Mouse (Mus musculus): ENCODE measurements at regions not wholly inside any gene's neighbourhood (a gene's known extent, or its start where the extent isn't known, plus 50 kb on each side); places are given as distances from the start of the nearest gene placed in this dataset.

DNA sequence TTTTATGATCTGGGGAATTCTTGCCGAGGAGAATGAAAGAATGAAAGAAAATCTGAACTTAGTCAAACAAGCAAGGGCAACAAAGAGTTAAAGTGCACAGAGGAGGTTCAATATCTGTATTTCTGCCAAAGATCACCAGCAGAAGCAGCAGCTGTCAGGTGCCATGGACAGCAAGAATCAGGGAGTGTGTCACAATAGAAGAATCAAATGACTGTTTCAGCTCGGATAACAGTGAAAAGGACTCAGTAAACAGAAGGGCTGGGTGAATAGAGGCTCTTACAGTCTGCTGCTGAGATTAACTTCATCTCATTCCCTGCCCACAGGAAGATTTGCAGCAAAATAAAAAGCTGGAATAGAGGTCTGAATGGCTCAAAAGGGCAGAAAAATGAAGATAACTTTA lies 495.3 kb upstream of the Gm5415 start:
- TF ChIP-seq MEF2A (IDR thresholded peaks at IDR 0.05; ENCODE audit: borderline replicate concordance, low read depth, low read length) (no peak), MXI1 (IDR thresholded peaks at IDR 0.05; ENCODE audit: low read depth, low read length) (no peak), POLR2A (IDR thresholded peaks at IDR 0.05; ENCODE audit: low read depth, low read length) (no peak), CHD2 (IDR thresholded peaks at IDR 0.05; ENCODE audit: low read length) (no peak), JUN (IDR thresholded peaks at IDR 0.05; ENCODE audit: insufficient read depth, low read depth, low read length) (no peak), E2F4 (IDR thresholded peaks at IDR 0.05; ENCODE audit: insufficient replicate concordance, low read depth, low read length) (no peak), USF1 (IDR thresholded peaks at IDR 0.05; ENCODE audit: low read depth, low read length) (no peak), ETS1 (conservative IDR thresholded peaks at IDR 0.05; ENCODE audit: low read depth, low read length) (no peak), MAX (IDR thresholded peaks at IDR 0.05; ENCODE audit: low read length) (no peak), ELF1 (IDR thresholded peaks at IDR 0.05; ENCODE audit: low read depth, low read length) (no peak), MYC (IDR thresholded peaks at IDR 0.05; ENCODE audit: low read depth, low read length) (no peak), PAX5 (IDR thresholded peaks at IDR 0.05; ENCODE audit: low read length) (no peak), POLR2AphosphoS2 (IDR thresholded peaks at IDR 0.05; ENCODE audit: low read depth, low read length) (no peak), JUND (conservative IDR thresholded peaks at IDR 0.05; ENCODE audit: low read depth, low read length) (no peak), MAZ (IDR thresholded peaks at IDR 0.05; ENCODE audit: low read depth, low read length) (no peak), NRF1 (IDR thresholded peaks at IDR 0.05; ENCODE audit: low read depth, low read length) (no peak), CTCF (conservative IDR thresholded peaks at IDR 0.05 in 1 of 2, IDR thresholded peaks at IDR 0.05 in 1 of 2; ENCODE audit: low read depth in 2 of 2, low read length in 2 of 2) (no peak), CHD1 (IDR thresholded peaks at IDR 0.05; ENCODE audit: low read depth, low read length) (no peak), TBP (conservative IDR thresholded peaks at IDR 0.05; ENCODE audit: low read depth, low read length) (no peak), ZMIZ1 (IDR thresholded peaks at IDR 0.05; ENCODE audit: low read depth, low read length) (no peak)
- no peaks in the 10 kb centered on the region for H3K36me3 ChIP-seq (replicated peaks in 1 of 2; ENCODE audit: control insufficient read depth in 1 of 2, insufficient read depth in 1 of 2, low read length in 1 of 2)
- no peak overlapping the region for H3K4me2 ChIP-seq (ENCODE audit: insufficient read depth, low read depth, poor library complexity, severe bottlenecking)
- in situ Hi-C loops (cut with MboI; ENCODE audit: low pct_ligation_motif_present, low pct_unique_long_range_greater_than_20kb, low sequenced_read_pairs) = no loop called here
- no peaks in the 10 kb centered on the region for H3K9me3 ChIP-seq (replicated peaks; ENCODE audit: low read length)
- no peaks in the 10 kb centered on the region for H3K4me1 ChIP-seq (ENCODE audit: control insufficient read depth in 1 of 2, insufficient read depth in 2 of 2)
- dilution Hi-C loops (cut with MboI; ENCODE audit: extremely low pct_ligation_motif_present, extremely low pct_unique_long_range_greater_than_20kb, low sequenced_read_pairs) = no loop called here
- no peaks in the 10 kb centered on the region for H3K79me2 ChIP-seq (replicated peaks; ENCODE audit: control insufficient read depth, extremely low read depth, insufficient read depth, poor library complexity, severe bottlenecking)
- no peaks in the 10 kb centered on the region for H3K27me3 ChIP-seq (replicated peaks)
- H3K27ac ChIP-seq (ENCODE audit: insufficient read depth, low read depth) = no peak overlapping the region
- H3K9ac ChIP-seq (ENCODE audit: insufficient read depth, low read depth) = no peak overlapping the region
- no peak for DNase-seq (ENCODE audit: extremely low read depth)
- H3K4me3 ChIP-seq (replicated peaks in 1 of 3; ENCODE audit: low read depth in 2 of 3, low read length in 2 of 3, poor library complexity in 1 of 3) = no peak overlapping the region

DNA sequence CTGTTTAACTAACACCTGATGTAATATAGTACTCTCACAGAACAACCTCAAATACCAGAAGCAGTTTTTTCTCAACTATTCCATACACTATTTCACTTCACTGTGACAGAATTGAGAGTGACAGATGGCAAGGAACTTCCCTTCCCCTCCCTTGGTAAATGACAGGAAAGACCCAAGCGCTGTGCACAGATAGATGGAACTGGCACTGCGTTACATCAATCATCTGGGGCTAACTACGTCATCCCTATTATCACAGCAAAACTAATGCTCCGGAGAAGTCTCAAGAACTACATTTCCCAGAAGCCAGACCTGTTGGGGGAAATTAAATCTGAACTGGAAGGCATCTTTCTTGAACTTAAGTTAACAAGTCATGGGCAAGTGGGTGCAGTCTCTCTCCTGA lies 493.6 kb upstream of the Gm5415 start:
- Histone ChIP-seq H3K27ac (ENCODE audit: insufficient read depth, low read depth) (no peak overlapping the region), H3K9me3 (replicated peaks; ENCODE audit: low read length) (no peaks in the 10 kb centered on the region), H3K4me1 (ENCODE audit: control insufficient read depth in 1 of 2, insufficient read depth in 2 of 2) (no peaks in the 10 kb centered on the region), H3K27me3 (replicated peaks) (no peaks in the 10 kb centered on the region), H3K79me2 (replicated peaks; ENCODE audit: control insufficient read depth, extremely low read depth, insufficient read depth, poor library complexity, severe bottlenecking) (no peaks in the 10 kb centered on the region), H3K36me3 (replicated peaks in 1 of 2; ENCODE audit: control insufficient read depth in 1 of 2, insufficient read depth in 1 of 2, low read length in 1 of 2) (no peaks in the 10 kb centered on the region), H3K4me3 (replicated peaks in 1 of 3; ENCODE audit: low read depth in 2 of 3, low read length in 2 of 3, poor library complexity in 1 of 3) (no peak overlapping the region), H3K4me2 (ENCODE audit: insufficient read depth, low read depth, poor library complexity, severe bottlenecking) (no peak overlapping the region), H3K9ac (ENCODE audit: insufficient read depth, low read depth) (no peak overlapping the region)
- dilution Hi-C loops (cut with MboI; ENCODE audit: extremely low pct_ligation_motif_present, extremely low pct_unique_long_range_greater_than_20kb, low sequenced_read_pairs) (no loop called here), in situ Hi-C loops (cut with MboI; ENCODE audit: low pct_ligation_motif_present, low pct_unique_long_range_greater_than_20kb, low sequenced_read_pairs) (no loop called here)
- DNase-seq (ENCODE audit: extremely low read depth) = no peak
- TF ChIP-seq ELF1 (IDR thresholded peaks at IDR 0.05; ENCODE audit: low read depth, low read length) (no peak), JUN (IDR thresholded peaks at IDR 0.05; ENCODE audit: insufficient read depth, low read depth, low read length) (no peak), TBP (conservative IDR thresholded peaks at IDR 0.05; ENCODE audit: low read depth, low read length) (no peak), POLR2AphosphoS2 (IDR thresholded peaks at IDR 0.05; ENCODE audit: low read depth, low read length) (no peak), CHD1 (IDR thresholded peaks at IDR 0.05; ENCODE audit: low read depth, low read length) (no peak), CTCF (conservative IDR thresholded peaks at IDR 0.05 in 1 of 2, IDR thresholded peaks at IDR 0.05 in 1 of 2; ENCODE audit: low read depth in 2 of 2, low read length in 2 of 2) (no peak), ZC3H11A (IDR thresholded peaks at IDR 0.05; ENCODE audit: low read depth, low read length) (no peak), RAD21 (IDR thresholded peaks at IDR 0.05; ENCODE audit: low read depth, low read length) (no peak), USF1 (IDR thresholded peaks at IDR 0.05; ENCODE audit: low read depth, low read length) (no peak), MAZ (IDR thresholded peaks at IDR 0.05; ENCODE audit: low read depth, low read length) (no peak), MXI1 (IDR thresholded peaks at IDR 0.05; ENCODE audit: low read depth, low read length) (no peak), E2F4 (IDR thresholded peaks at IDR 0.05; ENCODE audit: insufficient replicate concordance, low read depth, low read length) (no peak)
